Mouse (Mus musculus) limb, embryonic 14.5 days (tissue): ENCODE data around the gene Xrcc1. TPM values are rescaled to one million over a fixed set of nuclear protein-coding genes. Genes with fewer than 3 reads are reported as not detected.

ENCODE experiments used
- ATAC-seq: fragments of 200-750 bp; cut with Nextera tagmentation; 2 replicates; pipeline ENCODE4 v1.8.0; 2017; ENCODE audit warnings: low read depth, moderate number of reproducible peaks, moderate TSS enrichment; ENCODE audit not compliant: low FRiP score
- DNase-seq: peaks from one replicate; pipeline ENCODE4 v3.0.0-alpha.2; 2015; ENCODE audit warnings: low spot score
- H3K27ac ChIP-seq: fragments of 300-500 bp; sonication (generic); replicated peaks from 2 replicates; pipeline ENCODE4 v1.5.1; 2014; ENCODE audit warnings: low read depth, mild to moderate bottlenecking, low read length, moderate library complexity, mixed read lengths
- H3K27me3 ChIP-seq: fragments of 300-500 bp; sonication (generic); 2 replicates; pipeline ENCODE4 v1.6.1; 2014; ENCODE audit warnings: low read length, mixed read lengths; ENCODE audit not compliant: control insufficient read depth, insufficient read depth
- H3K36me3 ChIP-seq: fragments of 300-500 bp; sonication (generic); 2 replicates; pipeline ENCODE4 v1.6.1; 2014; ENCODE audit warnings: mild to moderate bottlenecking, low read length, moderate library complexity, mixed read lengths; ENCODE audit not compliant: control insufficient read depth, insufficient read depth
- H3K4me1 ChIP-seq: fragments of 300-500 bp; sonication (generic); 2 replicates; pipeline ENCODE4 v1.6.1; 2014; ENCODE audit warnings: antibody characterized with exemption, low read length, mixed read lengths; ENCODE audit not compliant: control insufficient read depth, insufficient read depth
- H3K4me2 ChIP-seq: fragments of 300-500 bp; sonication (generic); replicated peaks from 2 replicates; pipeline ENCODE4 v1.6.1; 2014; ENCODE audit warnings: low read depth, mild to moderate bottlenecking, low read length, moderate library complexity; ENCODE audit not compliant: severe bottlenecking
- H3K4me3 ChIP-seq: fragments of 300-500 bp; sonication (generic); replicated peaks from 2 replicates; pipeline ENCODE4 v1.5.1; 2014; ENCODE audit warnings: low read length
- H3K9ac ChIP-seq: fragments of 300-500 bp; sonication (generic); 2 replicates; pipeline ENCODE4 v1.6.1; 2014; ENCODE audit warnings: mild to moderate bottlenecking, low read depth, low read length, moderate library complexity; ENCODE audit not compliant: severe bottlenecking
- H3K9me3 ChIP-seq: fragments of 300-500 bp; sonication (generic); 2 replicates; pipeline ENCODE4 v1.6.1; 2016; ENCODE audit warnings: low read length; ENCODE audit not compliant: control insufficient read depth
- POLR2A ChIP-seq: fragments of 200-500 bp; IDR thresholded peaks from 2 replicates; pipeline ENCODE4 v1.8.0; 2012; ENCODE audit warnings: inconsistent platforms, mild to moderate bottlenecking, moderate library complexity, borderline replicate concordance; ENCODE audit not compliant: insufficient read depth, insufficient read length; ENCODE audit errors: extremely low read depth
- WGBS: fragments of 180-500 bp; shearing (Covaris S2); extraction: QIAGEN DNeasy Blood & Tissue Kit; methylation state at CpG from one replicate; pipeline ENCODE4 v1.1.7; 2014; 5-methylcytosine and 5-hydroxymethylcytosine counted together
- polyA plus RNA-seq, 2 experiments: library from polyadenylated mRNA; depleted of rRNA in 1 of 2; stranded (reverse) in 1 of 2; unstranded in 1 of 2; fragments of >200 nt; fragmentation: Nextera tagmentation in 1 of 2; extraction: Ambion mirVana in 1 of 2; gene quantifications; 2 replicates each; pipeline versions ENCODE4 v1.2.1 to v1.2.3; 2012 to 2014

The Xrcc1 gene
- polyA plus RNA-seq, 2 experiments, result 103 to 133 TPM

- Histone ChIP-seq H3K9me3 (no peaks in the 10 kb centered on the region), H3K36me3 (peaks cover 40% of the 10 kb centered on the region), H3K27me3 (no peaks in the 10 kb centered on the region), H3K4me1 (peaks cover 25% of the 10 kb centered on the region), H3K4me3 (no peak overlapping the region), H3K9ac (no peak overlapping the region), H3K4me2 (0 out of 2 replicates have a peak overlapping the region, but pooled peaks have one; percentile 3), H3K27ac (no peak overlapping the region)
- 28% methylated on average over 16 of the region's 19 CpGs for WGBS
- DNase-seq, result no peak
- TF ChIP-seq POLR2A, result no peak
- ATAC-seq, result no peak
Observed at GRCm38 (mm10) chr7:24534301-24534700, 11.8 kb upstream of the Xrcc1 start.

GRCm38 (mm10) chr7:24537081-24537480 lies 9.0 kb upstream of the Xrcc1 start:
- no peak overlapping the region for H3K27ac ChIP-seq
- no peak for TF ChIP-seq POLR2A
- peaks cover 40% of the 10 kb centered on the region for H3K36me3 ChIP-seq
- H3K4me1 ChIP-seq, result peaks cover 15% of the 10 kb centered on the region
- no peak overlapping the region for H3K4me2 ChIP-seq
- H3K9me3 ChIP-seq, result no peaks in the 10 kb centered on the region
- H3K9ac ChIP-seq, result no peak overlapping the region
- no peaks in the 10 kb centered on the region for H3K27me3 ChIP-seq
- 73% methylated on average over 4 of the region's 4 CpGs for WGBS
- H3K4me3 ChIP-seq, result no peak overlapping the region
- ATAC-seq (no peak), DNase-seq (no peak)

- no peak overlapping the region for H3K9ac ChIP-seq
- no peak for ATAC-seq
- WGBS, result 79% methylated on average over 5 of the region's 5 CpGs
Observed at GRCm38 (mm10) chr7:24537591-24537990, 8.5 kb upstream of the Xrcc1 start.

DNA sequence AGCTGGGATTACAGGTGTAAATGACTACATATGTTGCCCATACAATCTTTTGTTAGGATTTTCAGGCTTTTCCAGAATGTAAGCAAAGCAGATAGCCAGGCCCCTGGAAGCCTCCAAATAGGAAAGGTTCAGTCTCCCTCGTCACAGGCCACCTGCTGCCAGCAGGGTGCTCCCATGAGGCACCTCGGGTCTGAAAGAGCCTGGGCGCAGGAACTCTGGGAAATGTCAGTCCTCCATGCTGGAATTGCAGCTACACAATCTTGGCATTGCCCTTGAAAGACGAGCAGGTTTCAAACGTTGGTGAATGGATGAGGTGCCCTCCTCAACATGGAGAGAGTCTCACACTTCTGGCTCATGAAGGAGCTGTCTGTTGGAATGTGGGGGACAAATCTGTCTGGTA lies 7.9 kb upstream of the Xrcc1 start:
- no peak overlapping the region for H3K27ac ChIP-seq
- H3K4me1 ChIP-seq, result peaks cover 10% of the 10 kb centered on the region
- no peaks in the 10 kb centered on the region for H3K9me3 ChIP-seq
- ATAC-seq (no peak), DNase-seq (no peak)
- no peak overlapping the region for H3K9ac ChIP-seq
- H3K27me3 ChIP-seq, result no peaks in the 10 kb centered on the region
- no peak overlapping the region for H3K4me3 ChIP-seq
- H3K36me3 ChIP-seq, result peaks cover 32% of the 10 kb centered on the region
- WGBS, result 51% methylated on average over 5 of the region's 5 CpGs
- no peak for TF ChIP-seq POLR2A
- no peak overlapping the region for H3K4me2 ChIP-seq

More at GRCm38 (mm10) chr7:24537591-24537990, 8.5 kb upstream of the Xrcc1 start:
- Histone ChIP-seq H3K27ac (no peak overlapping the region), H3K27me3 (no peaks in the 10 kb centered on the region), H3K4me3 (no peak overlapping the region), H3K4me1 (peaks cover 11% of the 10 kb centered on the region), H3K4me2 (no peak overlapping the region), H3K36me3 (peaks cover 36% of the 10 kb centered on the region), H3K9me3 (no peaks in the 10 kb centered on the region)
- no peak for TF ChIP-seq POLR2A
- DNase-seq, result no peak

DNA sequence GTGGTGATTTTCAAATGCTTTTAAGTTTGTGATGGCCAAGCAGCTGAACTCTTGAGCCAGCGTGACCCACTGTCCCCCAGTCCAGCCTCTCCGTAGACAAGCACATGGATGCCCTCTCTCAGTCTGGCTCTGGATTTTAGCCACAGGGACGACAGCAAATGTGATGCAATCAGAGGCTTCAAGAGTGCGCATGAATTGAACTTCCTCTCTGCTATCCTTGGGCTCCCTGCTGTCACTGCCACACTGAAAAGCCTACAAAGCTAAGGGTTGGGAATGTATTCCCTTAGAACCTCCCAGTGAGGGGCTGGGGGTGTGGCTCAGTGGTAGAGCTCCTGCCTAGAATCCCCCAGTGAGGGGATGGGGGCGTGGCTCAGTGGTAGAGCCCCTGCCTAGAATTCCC lies 7.4 kb upstream of the Xrcc1 start:
- Histone ChIP-seq H3K36me3 (peaks cover 27% of the 10 kb centered on the region), H3K9me3 (no peaks in the 10 kb centered on the region), H3K4me1 (peaks cover 5% of the 10 kb centered on the region), H3K27me3 (no peaks in the 10 kb centered on the region), H3K27ac (no peak overlapping the region), H3K4me3 (no peak overlapping the region), H3K4me2 (no peak overlapping the region), H3K9ac (no peak overlapping the region)
- no peak for DNase-seq
- TF ChIP-seq POLR2A, result no peak
- 79% methylated on average over 5 of the region's 5 CpGs for WGBS
- no peak for ATAC-seq

DNA sequence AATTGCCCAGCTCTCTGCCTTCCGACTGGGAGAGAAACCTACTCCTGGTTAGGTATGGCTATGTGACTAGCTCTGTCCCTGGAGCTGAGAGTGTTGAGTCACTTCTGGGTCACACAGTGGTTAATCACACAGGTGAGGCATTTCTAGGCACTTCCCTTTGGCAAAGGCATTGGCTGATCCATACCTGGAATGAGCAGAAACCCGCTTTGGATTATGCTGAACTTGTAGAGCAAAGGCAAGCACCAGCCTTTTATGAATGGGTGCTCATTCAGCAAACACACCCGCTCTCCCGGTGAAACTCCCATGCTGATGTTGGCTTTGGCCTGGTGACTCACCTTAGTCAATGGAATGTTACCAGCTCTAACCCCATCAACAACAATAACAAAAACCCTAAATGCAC lies 6.4 kb upstream of the Xrcc1 start:
- Histone ChIP-seq H3K9ac (no peak overlapping the region), H3K27me3 (no peaks in the 10 kb centered on the region), H3K36me3 (peaks cover 17% of the 10 kb centered on the region), H3K27ac (no peak overlapping the region), H3K4me2 (no peak overlapping the region), H3K4me1 (no peaks in the 10 kb centered on the region), H3K4me3 (no peak overlapping the region), H3K9me3 (no peaks in the 10 kb centered on the region)
- ATAC-seq (no peak), DNase-seq (no peak)
- no peak for TF ChIP-seq POLR2A
- 93% methylated on average over 4 of the region's 4 CpGs for WGBS
